Mouse (Mus musculus) T-helper 17 cell (primary cell): ENCODE measurements around the gene Pafah1b1.

Experiments
- in situ Hi-C, 2 experiments: fragments of 300-600 bp; cut with MboI, MseI; formaldehyde crosslinking; loops; 1 replicate in 1 of 2; 2 replicates in 1 of 2; pipeline ENCODE4 v1.15.1; 2025; ENCODE audit warnings: high pct_unique_total_duplicates in 2 of 2

Gene Pafah1b1

DNA sequence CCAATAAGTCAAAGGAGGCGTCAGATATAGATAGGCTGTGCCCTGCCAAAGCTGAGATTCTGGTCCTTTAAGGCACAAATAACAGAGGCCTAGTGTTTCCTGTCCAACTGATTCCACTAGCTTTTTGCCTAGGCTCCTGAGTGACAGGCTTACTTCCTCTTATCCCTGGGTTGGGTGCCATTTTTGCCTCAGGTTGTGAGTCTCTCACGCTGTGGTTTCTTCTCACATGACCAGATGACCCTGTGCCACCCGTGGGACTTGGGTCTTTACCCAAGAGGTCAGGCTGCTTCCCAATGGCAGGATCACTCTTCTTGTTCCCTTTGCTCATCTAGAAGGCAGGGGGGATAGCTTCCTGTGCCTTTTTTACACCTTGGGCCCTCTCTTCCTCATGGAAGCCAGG, 60.2 kb downstream of the Pafah1b1 start:
- in situ Hi-C loops, result no loop called here

DNA sequence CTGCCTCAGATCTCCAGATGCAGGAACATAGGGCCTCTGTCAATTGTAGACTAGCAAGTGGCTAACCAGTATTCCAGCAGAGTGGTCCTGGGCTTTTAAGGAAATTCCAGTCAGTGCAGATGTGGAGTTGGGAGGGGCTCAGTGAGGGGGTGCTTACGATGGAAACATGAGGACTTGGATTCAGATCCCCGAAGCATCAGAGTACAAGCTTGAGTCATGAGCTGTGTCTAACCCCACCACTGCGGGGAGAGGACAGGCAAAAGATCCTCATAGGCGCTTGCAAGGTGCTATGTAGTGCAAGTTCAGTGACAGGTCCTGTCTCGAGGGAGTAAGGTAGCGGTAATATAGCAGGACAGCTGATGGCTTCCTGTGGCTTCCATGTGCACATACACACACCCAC, 62.2 kb downstream of the Pafah1b1 start:
- in situ Hi-C loops, result no loop called here

DNA sequence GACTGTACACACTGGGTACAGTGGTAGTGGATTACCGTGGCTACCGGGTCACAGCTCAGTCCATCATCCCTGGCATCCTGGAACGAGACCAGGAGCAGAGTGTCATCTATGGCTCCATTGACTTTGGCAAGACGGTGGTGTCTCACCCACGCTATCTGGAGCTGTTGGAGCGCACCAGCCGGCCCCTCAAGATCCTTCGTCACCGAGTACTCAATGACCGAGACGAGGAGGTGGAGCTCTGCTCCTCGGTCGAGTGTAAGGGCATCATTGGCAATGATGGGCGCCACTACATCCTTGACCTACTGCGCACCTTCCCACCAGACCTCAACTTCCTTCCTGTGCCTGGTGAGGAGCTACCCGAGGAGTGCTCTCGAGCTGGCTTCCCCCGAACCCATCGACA, 62.8 kb downstream of the Pafah1b1 start:
- in situ Hi-C loops, result no loop called here

DNA sequence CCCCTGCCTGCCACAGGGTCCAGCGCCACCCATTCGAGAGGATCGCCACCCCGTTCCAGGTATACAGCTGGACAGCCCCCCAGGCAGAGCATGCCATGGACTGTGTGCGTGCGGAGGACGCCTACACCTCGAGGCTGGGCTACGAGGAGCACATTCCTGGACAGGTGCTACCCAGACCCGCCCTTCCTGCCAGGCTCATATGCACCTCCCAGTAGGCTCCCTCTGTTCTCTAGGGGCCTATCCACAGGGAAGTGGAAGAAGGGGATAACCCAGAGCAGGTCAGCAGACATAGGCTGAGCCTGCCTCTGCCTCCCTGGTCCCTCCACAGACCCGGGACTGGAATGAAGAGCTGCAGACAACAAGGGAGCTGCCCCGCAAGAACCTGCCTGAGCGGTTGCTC, 64.1 kb downstream of the Pafah1b1 start:
- in situ Hi-C loops, result no loop called here

DNA sequence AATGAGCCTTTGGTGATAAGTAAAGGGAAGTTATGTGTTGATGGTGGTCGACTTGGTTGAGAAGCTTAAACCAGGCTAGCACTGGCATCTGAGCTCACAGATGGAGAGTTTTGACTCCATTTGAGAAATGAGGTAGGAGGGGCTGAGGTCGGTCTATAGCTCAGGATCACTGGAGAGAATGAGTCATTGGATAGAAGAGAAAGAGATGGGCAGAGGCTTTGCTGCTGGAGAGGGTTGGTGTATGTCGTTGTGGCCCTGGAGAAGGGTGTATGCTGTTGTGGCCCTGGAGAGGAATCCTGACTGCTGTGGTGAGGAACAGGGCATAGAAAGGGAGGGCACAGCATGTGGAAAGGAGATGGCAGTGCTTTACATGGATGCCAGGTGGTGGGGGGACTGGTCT, 68.5 kb downstream of the Pafah1b1 start:
- in situ Hi-C loops, result no loop called here

DNA sequence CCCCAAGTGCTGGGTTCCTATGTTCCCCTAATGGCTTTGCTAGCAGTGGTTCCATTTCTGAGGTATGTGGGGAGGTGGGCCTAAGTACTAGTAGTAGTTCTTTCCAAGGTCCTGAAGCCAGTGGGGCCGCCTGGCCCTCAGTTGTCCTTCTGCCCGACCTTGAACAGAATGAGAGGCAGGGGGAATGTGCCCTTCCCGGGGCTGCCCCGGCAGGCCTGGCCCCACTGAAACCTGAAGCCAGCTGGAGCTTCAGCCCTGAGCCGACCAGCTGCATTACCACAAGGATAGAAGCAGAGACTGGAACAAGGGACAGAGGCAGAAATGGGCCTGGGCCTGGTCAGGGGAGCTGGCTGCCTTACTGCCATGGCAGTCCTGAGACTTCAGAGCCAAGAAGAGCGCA, 71.1 kb downstream of the Pafah1b1 start:
- in situ Hi-C loops, result no loop called here

DNA sequence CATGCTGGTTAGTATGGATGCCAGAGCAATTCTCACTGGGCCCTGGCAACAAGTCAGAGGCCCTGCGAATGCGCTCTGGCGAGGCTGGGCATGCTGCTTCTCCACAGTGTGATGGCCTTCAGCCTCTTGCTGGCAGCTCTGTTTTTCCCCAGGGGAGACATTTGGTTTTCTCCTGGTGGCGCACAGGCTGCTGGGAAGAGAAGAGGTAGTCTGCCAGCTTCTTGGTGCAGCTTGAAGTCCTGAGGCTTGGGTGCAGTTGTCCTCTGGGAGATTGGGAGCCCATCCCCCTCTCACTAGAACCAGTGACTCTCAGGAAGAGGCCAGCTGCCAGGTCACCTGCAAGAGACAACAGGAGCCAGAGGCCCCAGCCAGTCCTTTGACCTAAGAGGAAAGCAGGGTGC, 71.7 kb downstream of the Pafah1b1 start:
- in situ Hi-C loops, result no loop called here

DNA sequence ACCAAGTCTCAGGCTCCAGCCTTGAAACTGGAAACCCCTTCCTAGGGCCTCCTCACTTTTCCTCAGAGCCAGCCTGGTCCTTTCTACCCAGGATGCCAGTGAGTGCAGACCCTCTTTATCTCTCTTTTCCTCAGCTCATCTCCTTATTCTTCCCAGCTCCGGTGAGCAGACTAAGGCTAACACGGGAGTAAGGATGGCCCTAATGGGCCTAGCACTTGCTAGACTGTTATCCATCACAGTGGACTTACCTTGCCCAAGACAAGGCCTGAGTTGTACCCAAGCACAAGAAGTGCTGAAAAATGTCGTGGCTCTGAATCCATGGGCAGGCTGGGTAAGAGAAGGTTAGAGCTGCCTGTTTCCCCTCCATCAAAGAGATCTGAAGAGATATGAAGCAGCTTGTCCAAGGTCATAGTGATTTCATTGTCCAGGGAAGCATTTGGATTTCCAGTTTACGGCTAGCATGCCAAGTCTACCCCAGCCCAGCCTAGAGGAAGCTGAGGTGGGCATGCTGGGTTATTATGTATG, 73.8 kb downstream of the Pafah1b1 start:
- in situ Hi-C loops, result no loop called here

DNA sequence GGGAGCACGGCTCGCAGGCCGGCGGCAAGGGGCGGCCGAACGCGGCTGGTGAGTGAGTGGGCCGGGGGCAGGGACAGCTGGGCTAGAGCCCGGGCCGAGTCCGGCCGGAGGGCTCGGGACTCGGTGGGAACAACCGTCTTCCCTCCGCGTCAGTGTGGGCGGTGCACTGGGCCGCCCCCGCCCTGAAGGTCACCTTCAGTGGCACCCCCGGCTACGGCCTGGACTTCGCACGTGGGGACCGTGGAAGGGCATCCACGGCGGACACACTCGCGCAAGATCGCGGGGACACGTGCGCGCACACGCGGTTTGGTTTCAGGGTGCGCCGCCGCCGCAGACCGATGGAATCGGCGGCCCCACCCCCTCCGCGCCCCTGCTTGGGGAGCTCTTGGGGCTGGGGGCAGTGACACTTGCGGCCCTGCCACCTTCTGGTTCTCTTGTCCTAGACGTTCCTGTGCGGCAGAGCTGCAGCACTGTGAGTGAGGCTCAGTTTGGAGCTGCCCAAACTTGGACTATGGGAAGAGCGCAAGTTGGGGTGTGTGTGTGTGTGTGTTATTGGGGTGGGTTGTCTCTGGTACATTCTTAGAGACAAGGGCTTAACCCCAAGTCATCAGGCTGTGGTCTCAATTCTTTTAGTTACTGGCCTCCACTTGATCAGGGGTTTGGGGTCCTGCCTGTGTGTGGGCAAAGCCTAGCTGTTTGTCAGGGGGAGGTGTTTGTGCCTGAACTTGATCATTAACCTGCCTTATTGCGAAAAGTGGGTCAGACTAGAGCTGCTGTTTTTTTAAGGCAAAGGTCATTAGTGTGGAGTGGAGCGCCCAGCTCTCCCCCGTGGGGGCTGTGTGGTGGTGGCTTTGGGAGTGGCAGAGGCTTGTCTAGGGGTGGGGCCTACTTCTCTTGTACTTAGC, 74.6 kb downstream of the Pafah1b1 start:
- in situ Hi-C loops, result no loop called here

DNA sequence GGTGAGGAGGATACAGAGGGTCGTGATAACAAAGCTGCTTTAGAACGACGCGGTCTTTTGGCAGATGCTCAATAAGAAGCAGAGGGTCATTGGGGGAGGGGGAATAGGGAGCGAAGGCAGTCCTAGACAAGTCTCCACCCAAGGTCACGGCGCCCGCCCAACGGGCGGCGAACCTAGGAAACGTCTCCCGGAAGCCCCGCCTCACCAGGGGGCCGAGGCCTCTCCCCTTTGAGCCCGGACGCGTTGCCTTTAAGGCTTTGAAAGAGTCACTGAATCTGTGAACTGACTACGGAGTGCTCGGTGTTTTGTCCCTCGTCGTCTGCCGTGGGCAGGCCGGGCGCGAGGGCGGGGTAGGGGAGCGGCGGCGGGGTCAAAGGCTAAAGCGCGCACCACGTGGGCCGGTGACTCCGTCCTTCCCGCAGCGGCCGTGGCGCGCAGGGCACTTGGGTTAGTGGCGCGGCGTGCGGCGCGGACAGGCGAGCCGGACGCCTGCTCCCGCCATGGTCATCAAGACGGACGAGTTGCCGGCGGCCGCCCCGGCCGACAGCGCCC, 75.3 kb downstream of the Pafah1b1 start, which contains the start of gene Cluh:
Gene Cluh, plus strand, starts transcription at position 401 of the 552 bp plus-strand sequence.
- in situ Hi-C loops, result no loop called here

DNA sequence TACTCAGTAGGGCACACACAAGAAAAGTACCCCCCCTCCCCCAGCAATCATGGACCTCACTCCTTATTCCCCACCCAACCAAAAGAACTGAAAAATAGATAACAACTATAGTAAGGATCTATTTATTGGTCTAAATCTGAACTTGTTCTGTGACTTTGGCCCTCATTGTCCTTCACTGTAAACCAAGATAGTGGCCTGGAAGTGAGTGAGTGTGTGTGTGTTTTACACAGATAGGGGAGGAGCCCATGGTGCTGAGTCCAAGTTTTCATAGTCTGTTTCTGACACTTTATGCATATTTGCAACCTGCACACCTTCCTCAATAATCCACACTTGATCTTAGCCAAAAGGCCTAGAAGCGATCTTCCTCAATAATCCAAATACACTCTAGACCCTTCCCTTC, 75.8 kb downstream of the Pafah1b1 start:
- in situ Hi-C loops, result no loop called here

DNA sequence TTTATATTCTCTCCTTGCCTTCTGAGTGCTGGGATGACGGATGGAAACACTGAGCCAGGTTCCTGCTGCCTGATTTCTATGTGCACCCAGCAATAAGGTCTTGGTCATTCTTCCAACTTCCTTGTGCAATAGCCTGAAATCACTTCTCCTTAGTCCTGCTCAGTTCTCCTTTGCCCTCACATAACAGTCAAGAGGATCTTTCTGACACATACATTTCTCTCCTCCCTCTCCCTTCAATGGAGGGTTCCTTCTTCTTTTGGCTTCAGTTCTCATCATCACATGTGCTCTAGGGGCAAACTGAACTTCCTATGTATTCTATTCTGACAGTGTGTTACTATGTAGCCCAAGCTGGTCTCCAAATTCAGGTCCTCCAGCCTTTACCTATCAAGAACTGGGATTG, 76.5 kb downstream of the Pafah1b1 start:
- in situ Hi-C loops, result no loop called here

DNA sequence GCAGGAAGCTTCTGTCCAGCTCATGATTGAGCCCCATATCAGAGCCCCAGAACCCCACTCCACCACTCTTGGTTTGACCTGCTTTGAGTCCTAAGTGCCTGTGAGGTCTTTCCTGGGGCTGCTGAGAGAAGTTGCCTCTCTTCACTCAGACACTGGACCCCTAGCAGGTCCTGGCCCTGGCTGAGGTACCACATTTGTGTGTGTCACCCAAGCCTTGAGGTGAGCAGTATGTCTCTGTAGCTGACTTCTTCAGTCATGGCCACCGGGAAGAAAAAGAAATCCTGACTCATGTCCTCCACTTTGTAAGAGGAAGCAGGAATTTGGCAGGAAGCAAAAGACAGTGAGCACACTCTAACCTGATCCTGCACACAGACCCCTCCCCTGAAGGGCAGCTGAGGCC, 84.8 kb downstream of the Pafah1b1 start:
- in situ Hi-C loops, result no loop called here

DNA sequence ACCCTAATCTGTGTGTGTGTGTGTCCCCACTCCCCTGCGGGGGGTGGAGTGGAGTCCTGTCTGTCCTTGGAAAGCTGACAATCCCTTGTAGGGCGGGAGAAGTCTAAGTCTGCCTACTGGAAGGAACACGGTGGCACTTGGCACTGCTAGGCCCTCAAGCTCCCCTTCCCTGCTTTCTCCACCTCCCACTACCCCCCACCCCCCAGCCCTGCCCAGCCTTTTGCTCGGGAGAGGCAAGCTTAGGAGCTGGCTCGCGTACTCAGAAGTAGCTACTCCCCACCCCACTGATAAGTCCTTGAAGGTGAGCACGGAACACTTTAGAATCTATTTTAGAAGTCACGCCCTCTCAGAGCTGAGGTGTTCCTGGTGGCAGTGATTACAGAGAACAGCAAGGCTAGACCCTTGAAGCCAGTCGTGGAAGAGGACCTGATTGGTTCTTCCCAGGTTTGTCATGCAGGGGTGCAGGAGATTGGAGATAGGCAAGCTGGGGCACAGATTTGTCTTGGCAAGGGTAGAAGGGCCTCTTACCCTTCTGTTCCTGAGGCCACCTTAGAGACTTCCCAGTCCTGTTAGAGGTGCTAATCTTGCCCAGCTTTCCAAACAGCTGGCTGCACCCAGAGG, 85.6 kb downstream of the Pafah1b1 start:
- in situ Hi-C loops, result no loop called here

DNA sequence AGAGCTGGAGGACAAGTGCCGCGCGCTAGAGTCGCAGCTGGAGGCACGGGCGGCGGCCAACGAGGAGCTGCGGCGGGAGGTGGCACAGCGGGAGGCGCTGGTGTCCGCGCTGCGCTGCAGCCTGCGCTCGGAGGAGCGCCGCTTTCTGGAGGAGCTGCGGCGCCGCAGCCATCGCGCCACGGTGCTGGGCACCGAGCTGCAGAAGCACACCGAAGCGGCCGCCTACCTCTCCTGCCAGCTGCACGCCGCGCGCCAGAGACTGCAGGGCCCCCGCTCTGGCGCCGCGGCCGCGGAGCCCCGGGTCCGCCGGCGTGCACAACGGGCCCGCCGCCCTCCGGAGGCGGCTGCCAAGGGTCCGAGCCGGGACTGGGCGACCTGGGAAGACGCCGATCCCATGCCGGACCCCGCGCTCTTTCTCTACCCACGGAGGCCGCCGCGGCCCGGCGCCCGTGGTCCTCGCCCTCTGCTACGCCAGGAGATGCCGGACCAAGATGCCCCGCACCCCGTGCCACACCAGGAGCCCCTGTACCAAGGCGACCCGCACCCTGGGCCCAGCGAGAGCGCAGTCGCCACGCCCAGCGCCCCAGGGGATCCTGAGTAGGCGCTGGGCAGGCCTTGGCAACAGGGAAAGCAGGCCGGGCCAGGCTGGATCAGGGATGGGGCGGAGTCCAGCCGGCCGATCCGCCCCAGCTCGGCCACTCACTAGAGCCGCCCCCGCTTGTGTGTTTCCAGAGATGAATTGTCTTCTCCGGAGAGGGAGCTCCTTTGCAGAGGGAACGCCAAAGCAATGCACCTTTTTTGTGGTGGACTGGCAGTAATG, 86.3 kb downstream of the Pafah1b1 start:
- in situ Hi-C loops, result no loop called here

DNA sequence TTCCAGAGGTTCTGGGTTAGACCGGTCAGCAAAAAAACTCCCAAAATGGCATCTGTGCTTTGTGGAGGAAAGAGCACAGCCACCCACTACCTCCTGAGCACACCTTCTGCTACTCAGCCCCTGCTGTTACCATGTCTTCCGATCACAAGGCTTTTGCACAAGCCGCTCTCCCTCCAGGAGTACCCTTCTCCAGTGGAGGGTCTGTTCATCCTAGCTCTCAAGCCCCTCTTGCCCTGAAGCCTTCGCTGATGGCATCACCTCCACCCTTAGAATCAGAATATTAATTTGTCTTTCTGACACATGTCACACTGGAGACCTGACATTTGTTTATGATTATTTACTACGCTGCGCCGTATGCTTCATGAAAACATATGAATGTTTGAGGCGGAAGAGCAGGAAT, 87.0 kb downstream of the Pafah1b1 start:
- in situ Hi-C loops, result no loop called here

DNA sequence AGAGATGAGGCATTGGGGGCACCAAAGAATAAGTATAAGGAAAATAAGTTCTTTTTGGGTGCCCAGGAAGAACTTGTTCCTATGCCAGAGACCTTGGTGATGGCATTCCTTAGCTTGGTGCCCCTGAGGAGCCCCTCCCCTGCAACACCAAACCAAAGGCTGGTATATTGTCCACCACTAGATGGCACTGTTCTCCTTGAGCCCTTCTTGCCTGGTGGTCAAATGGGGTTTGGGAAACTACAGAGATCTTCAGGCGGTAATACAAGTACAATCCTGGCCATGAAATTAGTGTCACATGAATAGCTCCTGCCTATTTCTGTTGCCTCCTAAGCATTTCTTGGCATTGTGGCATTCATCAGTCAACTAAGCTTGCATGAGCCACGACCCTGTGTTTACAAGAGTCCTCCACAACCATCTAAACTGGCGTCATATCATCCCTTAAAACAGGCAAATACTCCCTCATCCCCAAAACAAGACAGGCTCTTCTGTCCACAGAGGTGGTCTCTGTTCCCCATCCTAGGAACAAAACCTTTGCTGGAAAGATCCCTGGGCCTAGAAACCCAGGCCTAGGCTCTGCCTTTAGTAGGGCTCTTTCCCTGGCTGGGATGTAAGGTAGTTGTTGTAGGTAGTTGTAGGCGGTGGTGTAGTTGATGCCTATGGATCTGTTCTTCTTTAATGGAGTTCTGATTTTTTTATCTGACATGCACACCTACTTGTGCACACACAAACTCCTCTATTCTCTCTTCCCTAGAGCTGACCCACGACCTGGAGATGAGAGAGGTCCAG, 89.8 kb downstream of the Pafah1b1 start:
- in situ Hi-C loops, result no loop called here

DNA sequence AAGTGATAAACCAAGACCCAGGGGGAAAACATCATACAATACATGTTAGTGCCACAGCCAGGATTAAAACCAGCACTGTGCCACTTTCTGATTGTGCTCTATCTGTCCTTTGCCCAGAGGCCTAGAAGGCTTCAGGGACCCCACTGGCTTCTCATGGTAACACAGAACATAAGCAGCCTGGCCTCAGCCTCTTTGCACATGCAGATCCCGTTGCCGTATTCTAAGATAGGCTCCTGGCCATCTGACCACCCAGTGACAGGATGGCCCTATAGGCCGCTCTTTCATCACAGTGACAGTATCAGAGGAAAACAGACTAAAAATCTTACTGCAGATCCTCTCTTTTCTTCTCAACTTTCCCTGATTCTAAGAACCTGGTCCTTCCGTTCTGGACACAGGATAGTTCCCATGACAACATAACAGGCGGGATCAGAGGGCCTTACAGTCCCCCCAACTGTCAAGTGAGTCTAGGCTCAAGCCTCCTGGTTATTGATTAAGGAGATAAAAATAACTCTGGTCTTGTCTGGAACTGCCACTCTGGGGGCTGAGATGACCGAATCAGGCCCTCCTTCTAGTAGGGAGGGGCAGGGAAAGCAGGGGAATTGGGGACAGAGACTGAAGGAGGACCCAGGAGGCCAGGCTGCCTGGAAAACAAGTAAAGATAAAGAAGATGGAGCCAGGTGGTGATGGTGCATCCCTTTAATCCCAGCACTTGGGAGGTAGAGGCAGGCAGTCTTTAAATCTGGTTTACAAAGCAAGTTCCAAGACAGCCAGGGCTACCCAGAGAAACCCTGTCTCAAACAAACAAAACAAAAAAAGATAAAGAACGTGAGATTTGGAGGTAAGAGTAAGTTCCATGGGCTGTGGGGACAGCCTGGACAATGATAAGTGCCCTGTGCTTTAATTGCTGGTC, 92.3 kb downstream of the Pafah1b1 start:
- in situ Hi-C loops, result no loop called here

DNA sequence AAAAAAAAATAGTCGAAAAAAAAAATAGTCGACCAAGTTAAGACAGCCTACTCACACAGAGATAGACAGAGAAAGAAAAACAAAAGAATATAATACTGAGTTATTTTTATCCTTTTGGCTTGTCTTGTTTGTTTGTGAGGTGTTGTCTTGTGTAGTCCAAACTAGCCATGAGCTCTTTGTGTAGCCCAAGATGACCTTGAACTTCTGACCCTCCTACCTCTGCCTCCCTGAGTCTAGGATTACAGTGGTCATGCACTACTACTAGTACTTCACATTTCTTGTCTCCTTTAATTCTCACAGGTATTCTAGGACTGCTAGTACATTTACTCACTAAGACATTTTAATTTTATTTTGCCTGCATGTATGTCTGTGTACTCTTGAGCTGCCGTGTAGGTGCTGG, 97.0 kb downstream of the Pafah1b1 start:
- in situ Hi-C loops, result no loop called here

DNA sequence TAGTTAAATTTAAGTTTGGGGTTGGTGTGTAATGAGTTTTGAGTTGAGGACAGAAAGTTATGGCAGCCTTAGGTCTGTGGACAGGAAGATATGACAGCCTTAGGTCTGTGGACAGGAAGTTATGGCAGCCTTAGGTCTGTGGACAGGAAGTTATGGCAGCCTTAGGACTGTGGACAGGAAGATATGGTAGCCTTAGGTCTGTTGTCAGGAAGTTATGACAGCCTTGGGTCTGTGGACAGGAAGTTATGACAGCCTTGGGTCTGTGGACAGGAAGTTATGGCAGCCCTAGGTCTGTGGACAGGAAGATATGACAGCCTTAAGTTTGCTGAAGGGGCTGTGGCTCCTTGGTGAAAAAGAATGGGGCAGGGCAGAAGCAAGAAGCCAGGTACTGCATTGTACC, 99.1 kb downstream of the Pafah1b1 start:
- in situ Hi-C loops, result no loop called here
